Mouse (Mus musculus) adrenal gland (tissue): ENCODE measurements around the gene 1810037I17Rik.

Experiments used
- intact Hi-C: fragments of 180-260 bp; cut with DNase I; formaldehyde crosslinking; loops from one replicate; pipeline ENCODE4 v1.15.1; 2025
- long read RNA-seq, 2 experiments: library from polyadenylated mRNA; unstranded; transcript quantifications; one replicate each; pipeline ENCODE4 v2.0.0; 2020; ENCODE audit warnings: borderline replicate concordance in 1 of 2; ENCODE audit not compliant: insufficient replicate concordance in 1 of 2

1810037I17Rik gene
- long read RNA-seq, experiment 1, transcript 1810037I17Rik-201 (2 exons, 1,160 nt), result major isoform, 74 of 74 reads
- long read RNA-seq, experiment 1, partial matches to known transcripts, result 0 of 74 reads
- long read RNA-seq, experiment 1, other reads (novel, unspliced or antisense), result 0 of 74 reads
- long read RNA-seq, experiment 2, transcript 1810037I17Rik-201 (2 exons, 1,160 nt), result major isoform, 75 of 75 reads
- long read RNA-seq, experiment 2, partial matches to known transcripts, result 0 of 75 reads
- long read RNA-seq, experiment 2, other reads (novel, unspliced or antisense), result 0 of 75 reads

DNA sequence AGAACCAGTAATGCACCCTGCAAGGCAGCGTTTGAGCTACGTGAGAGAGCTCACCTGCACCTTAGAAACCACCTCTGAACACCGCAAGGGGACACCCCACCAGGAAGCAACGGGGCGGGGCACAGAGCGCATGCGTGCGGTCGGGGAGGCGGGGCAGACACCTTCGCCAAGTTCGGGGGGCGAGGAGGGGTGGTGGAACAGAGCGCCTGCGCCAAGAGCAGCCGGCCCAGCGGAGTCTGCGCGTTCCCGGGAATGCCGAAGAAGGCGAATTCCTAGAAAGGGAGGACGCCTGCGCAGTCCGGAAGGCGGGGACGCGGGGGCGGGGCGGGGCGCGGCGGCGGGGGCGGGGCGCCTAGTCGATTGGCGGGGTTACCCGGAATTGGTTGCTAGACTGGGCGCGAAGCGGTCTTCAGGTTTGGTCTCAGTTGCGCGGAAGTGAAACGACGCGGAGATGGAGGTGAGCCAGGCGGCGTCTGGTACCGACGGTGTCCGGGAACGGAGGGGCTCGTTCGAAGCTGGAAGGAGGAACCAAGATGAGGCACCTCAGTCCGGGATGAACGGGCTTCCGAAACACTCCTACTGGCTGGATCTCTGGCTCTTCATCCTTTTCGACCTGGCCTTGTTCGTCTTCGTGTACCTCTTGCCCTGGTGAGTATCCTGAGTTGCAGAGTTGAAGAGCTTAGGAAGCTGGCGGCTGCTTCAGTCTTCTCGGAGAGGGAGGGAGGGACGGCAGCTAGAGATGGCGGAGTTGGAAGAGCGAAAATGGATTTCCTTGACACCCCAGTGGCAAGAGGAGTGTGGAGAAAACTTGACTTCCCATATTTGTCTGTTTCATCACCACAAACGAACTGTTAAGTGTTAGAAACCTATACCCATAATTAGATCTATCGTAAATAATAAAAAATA, at the start of gene 1810037I17Rik:
TSS of gene 1810037I17Rik (plus strand) at position 195 of the 906 bp plus-strand sequence.
- intact Hi-C loops, result no loop called here

DNA sequence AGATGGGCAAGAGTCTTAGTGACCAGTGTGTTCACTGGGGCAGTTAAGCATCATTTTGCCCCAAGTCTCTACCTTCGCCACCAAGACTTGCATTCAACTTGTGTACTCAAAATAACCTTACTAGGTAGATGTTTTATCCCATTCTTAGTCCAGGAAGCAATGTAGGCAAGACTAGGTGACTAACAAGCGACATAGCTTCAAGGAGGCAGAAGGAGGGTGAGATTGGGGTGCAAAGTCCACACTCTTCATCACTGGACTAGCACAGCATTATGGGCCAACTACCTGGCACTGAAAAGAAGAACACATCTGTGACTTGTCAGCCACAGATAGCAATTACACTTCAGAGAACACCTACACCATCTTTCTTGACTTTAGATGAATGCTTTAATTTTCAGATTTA, 47.1 kb upstream of the 1810037I17Rik start:
- intact Hi-C loops, result no loop called here

DNA sequence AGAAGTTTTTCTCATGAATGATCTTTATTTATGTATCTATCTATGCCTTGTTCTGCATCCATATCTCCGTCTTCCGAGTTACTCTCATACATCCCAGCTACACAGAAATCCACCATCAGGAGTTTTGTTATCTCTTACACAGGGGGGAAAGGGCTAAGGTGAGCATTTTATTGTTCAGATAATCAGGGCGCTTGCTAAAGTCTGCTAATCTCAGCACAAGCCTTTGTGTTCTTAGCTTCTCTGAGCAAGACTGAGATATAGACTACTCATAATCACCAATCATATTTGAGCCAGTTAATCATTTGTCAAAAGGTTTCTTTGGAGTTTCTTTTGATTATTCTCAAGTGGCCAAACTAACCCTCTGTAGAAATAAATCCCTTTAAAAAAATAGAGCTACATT, 46.5 kb upstream of the 1810037I17Rik start:
- intact Hi-C loops, result no loop called here

DNA sequence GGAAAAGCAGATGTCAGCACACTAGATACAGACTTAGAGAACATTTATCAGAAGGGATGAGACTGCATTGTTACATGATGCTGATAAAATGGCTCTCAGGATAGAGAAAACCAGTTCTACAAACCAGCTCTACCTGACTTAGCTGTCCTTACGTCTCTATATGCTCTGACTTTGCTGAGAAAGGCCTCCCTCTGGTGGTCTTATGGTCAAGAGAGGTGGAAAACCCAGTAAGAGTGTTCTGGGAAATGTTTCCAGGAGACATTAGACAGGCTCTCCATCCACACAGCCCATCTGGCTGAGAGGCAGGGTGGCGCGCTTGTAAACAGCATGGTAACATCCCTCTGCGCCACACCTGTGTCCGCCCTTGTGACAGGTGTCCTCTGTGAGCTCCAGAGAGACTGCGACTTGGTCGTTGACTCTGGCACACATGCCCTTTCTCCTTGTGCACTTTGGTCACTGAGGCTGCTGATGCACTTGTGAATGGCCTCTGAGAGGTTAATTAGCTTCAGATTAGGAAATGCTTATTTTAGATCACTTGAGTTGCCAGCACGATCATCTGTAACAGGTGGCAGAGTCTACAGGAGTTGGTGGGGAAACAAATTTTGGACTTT, 45.2 kb upstream of the 1810037I17Rik start:
- intact Hi-C loops, result no loop called here

DNA sequence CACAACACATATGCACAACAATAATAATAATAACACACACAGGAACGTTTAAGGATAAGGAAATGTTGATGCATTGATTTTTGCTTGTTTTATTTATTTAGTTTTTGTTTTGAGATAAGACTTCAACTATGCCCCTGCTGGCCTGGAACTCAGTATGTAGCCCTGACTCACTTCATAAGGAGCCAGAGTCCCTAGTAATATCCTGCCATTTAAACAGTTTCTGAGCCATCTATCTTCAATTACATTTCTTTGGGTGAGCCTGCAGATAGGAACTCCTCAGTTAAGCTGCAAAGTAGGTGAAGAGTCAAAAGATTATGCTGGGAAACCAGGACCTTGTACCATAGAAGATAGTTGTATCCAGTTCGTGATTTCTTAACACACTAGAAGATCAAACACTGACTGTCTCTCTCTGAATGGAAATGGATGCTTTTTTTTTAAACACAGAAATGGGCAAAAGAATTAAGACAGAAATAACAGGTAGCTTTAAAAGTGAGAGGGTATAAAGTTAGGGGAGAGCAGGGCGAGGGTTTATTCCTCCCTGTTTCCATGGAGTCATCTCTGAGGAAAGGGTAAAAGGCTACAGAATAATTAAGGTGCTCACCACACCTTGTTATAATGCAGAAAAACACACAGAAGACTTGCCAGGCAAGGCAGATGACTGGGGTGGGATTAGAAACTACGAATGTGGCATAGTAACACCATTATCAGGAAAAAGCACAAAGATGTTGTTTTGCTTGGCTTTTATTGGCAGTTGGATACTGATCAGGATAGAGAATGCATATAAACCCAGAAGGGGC, 36.3 kb upstream of the 1810037I17Rik start:
- intact Hi-C loops, result no loop called here

DNA sequence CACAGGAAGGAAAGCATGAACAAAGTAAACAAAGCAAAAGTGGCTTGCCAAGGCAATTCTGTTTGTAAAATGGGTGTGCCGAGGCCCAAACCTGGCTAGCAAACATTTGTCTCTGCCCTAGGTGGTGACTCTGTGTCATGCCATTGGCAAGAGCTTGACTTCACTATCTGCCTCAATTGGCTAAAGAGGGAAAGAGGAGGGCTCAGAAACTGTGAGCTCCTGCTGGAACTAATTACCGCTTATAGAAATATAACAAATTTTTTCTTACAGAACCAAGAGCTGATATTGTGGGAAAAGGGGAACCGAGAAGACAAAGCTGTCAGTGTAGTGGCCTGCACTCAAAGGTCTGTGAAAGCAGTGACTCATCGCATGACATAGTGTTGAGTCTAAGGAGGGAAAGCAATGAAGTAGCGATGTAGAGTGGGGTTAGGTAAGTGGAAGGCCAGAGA, 35.6 kb upstream of the 1810037I17Rik start:
- intact Hi-C loops, result no loop called here

DNA sequence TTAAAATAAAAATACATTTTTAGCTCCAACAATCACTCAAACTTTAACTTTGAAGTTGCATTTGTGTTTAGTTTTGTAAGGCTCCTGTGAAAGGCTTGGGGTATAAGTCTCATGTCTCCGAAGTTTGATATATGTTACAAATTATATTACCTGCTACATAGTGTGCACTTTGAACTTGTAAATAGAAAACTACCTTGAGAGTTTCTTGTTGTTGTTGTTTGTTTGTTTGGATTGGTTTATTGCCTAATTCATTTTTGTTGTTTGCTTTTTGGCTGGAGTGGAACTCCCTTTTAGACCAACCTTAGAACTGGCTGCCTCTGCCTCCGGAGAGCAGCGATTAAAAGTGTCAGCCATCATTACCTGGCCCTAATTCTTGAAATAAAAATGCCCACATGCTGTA, 29.2 kb upstream of the 1810037I17Rik start, which contains the start of gene Fabp2:
TSS of gene Fabp2 (plus strand) at position 301 of the 400 bp plus-strand sequence.
- intact Hi-C loops, result no loop called here

DNA sequence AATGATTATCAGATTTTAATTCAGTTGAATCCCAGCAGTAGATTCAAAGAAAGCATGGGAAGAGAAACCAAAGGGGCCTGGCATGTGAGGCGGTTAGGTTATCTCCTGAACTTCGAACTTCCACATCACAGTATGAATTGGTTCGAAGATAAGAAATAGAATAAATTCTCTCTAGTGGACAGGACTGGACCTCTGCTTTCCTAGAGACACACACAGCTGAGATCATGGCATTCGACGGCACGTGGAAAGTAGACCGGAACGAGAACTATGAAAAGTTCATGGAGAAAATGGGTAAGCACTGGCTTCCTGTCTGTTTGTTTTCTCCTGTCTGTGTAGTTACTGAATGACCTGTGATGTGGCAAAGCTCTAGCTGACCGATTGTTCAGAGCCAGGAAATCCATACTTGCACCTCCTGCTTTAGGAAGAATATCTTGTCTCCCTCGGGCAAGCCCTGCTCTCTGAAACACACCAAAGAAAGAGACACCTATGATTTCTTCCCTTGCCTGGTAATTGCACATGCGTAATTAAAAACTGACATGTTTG, 28.7 kb upstream of the 1810037I17Rik start:
- intact Hi-C loops, result no loop called here

DNA sequence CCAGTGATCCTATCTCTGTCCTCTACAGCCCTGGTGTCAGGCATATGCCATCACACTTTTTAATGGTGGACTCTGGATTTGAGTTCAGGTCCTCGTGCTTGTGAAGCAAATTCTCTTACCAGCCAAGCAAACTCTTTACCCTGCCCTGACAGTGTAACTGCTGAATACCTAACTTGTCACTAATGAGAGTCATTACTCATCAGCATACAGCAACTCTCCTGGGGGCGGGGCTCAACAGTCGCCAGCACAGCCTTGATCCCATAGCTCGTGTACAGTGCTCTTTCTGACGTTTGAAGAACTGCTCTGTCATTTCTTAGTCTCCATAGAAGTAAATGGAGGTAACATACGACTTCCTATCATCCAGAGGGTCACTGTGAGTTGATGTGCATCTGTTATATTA, 25.7 kb upstream of the 1810037I17Rik start:
- intact Hi-C loops, result no loop called here

DNA sequence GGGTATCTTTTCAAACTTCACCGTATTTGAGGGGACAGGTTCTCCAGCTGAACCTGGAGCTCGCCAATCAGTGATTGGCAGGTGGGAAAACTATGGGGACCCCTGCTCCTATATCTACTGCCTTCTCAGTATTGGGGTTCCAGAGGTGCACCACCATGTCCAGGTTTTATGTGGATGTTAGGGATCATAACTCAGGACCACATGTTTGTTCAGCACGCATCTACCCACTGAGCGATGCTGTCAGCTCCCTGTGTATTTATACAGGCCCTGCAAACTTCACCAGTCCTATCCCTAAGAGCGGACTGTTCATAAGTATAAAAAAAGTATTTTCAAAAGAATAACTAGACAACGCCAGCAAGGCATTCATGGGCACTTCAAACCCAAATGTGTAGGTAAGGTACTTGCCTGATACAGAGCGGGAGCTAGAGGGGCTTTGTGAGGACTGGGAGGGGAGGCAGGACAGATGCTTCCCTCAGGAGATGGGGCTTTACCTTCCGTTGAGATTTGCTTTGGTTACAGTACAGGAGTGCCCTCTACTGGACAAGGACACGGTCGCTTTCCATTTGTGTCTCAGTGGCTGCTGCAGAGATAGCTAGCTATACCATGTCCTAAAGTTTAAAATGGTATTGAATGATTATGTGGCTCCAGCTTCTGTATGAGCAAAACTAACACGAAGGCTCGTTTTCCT, 20.1 kb upstream of the 1810037I17Rik start:
- intact Hi-C loops, result loop anchor here (5.0 kb wide), 1 partner anchor 257 kb away; no protein-coding TSS in a partner anchor

DNA sequence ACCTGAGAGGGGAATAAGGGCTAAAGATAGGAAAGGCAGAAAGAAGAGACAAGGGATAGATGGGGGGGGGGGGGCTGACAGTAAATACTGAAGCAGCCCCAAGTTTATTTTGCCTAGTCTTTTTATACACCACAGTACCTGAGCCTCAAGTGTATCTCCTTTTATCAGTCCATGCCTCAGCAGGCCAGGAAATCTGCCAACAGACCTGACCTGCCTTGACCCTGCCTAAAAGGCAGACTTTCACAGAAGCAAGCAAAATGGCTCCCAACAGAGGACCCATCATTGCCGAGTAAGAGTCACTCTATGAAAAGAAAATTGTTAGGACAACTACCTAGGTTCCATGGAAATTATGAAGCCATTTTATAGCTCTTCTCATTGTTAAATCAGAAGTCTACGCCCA, 16.2 kb upstream of the 1810037I17Rik start:
- intact Hi-C loops, result no loop called here

DNA sequence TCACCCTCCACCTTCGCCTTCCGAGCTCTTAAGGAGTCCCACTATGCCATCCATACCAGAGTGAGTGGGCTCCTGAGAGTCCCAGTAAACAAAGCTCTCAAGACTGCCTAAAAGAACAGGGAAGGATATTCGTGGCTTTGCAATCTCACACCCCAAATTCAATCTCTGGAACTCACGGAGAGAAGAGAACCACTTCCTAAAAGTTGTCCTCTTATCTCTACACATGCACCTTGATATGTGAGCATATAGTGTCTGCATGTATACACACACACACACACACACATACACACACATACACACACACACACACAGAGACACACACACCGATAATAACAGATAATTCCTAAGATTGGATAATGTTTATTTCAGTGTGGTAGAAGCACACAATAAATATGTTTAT, 8.5 kb upstream of the 1810037I17Rik start:
- intact Hi-C loops, result no loop called here

DNA sequence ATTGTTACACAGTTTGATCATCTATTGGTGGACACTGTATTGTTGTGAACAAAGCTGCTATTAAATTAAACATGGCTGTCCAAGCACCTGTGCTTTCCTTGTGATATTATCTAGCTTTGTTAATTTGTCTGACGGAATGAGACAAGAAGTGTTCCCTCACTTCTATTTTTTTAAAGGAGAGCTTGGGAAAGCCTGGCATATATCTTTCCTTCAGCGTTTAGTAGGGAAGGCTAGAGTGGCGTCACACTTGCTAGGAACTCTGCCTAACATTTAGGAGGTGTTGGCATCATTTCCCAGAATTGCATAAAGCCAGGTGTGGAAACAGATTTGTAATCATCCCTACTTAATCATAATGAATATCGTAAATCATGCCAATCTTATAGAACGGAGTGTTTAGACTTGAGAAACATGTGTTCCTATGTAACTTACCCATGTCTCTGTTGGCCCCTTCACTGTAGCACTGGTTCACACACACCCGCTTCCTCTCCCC, 7.8 kb upstream of the 1810037I17Rik start:
- intact Hi-C loops, result no loop called here

DNA sequence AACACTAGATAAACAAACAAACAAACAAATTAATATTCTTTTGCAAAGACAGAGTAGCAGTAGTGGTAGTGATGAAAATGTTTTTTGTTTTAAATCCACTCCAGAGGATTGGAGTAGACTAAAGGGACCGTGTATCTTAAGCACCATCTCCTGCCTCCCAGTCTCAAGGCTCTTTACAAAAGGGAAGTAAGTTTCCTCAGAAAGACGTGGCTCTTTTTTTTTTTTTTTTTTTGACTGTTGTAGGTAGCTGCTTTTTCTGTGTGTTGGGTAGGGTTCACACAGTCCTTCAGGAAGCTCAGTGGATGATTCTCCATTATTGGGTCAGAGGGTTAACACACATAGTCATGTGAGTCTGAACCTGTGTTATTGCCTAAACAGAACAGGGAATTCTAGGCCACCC, 5.3 kb upstream of the 1810037I17Rik start:
- intact Hi-C loops, result no loop called here

DNA sequence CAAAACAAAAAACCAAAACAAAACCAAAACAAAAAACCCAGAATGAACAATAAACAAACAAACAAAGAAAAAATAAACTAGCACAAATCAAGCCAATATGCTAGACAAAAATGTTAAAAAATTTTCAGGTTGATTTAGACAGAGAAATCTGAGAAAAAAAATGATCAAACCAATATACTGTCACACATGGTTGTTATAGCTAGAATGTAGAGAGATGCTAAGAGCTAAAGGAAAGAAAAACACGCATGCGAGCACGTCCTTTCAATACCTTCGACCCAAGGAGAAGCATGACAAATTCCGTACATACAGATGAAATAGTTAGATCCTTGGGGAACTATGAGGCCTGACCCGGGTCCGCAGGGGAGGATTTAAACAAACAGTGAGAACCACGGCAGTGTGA, 4.7 kb upstream of the 1810037I17Rik start, which contains the start of gene Gm10959:
TSS of gene Gm10959 (minus strand) at position 101 of the 400 bp plus-strand sequence.
- intact Hi-C loops, result no loop called here

DNA sequence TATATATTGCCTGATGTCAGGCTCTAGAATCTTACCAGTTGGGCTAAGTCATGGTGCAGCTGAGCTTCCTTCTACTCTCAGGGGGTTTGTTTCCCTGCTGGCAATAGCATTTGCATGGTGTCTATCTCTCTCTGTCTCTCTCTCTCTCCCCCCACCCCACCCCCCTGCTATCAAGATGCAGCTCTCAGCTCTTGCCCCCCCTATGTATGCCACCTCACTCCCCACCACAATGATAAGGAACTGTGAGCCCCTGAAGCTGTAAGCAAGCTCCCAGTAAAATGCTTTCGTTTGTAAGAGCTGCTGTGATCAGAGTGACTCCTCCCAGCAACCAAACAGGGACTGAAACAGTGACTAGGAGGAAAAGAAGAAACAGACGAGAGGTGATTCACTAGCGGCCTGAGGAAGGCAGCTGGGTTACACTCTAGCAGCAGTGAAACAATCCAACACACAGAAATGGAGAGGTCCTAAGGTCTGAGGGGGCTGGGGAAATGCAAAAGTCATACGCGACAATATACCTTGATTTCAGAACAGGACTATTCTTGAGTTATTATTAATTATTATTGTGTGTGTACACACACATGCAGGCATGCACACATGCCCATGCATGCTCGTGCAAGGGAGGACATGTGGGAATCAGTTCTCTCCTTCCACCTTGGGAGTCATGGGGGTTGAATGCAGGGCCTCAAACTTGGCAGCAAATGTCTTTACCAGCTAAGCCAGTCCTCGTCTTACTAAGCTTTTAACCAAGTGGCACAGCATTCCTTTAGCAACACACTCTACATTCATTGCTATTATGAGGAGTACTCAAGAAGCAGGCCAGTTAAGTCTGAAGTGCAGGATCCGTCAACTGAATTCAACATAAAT, 3.2 kb upstream of the 1810037I17Rik start:
- intact Hi-C loops, result no loop called here

DNA sequence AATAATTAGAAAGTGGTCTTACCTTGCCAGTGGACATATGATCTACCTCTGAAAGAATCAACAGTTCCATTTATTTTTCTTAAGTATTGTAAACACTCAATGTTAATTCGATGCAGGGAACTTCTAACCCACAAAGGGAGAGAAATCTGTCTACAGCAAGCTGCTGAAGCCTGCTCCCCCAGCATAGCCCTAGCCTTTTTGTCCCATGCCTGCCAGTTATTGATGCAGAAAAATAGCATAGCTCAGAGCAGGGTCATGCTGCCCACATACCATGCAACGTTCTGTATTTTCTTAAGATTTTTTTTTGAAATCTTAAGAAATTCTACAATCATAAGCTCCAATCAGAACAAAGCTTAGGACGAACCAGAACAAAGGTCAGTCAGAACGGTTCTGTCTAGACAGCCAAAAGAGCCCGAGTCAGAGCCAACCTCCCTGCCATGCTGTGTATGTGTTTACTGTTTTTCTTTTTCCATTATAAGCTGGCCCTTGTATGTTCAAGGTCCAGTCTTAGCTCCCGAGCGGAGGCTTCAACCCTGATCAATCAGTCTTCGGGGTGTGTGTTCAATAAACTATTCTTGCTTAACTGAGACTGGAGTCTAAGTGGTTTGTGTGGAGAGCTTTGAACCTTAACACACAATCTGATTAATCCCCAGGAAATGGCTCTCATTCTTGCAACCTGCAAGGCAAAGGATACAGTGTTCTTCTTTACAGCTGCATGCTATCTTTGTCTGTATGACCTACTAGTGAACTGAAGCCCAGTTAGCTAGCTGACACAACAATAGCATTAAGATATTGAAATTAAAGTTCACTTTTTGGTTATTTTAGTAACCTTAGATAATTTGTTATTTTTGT, 2.1 kb upstream of the 1810037I17Rik start:
- intact Hi-C loops, result no loop called here

DNA sequence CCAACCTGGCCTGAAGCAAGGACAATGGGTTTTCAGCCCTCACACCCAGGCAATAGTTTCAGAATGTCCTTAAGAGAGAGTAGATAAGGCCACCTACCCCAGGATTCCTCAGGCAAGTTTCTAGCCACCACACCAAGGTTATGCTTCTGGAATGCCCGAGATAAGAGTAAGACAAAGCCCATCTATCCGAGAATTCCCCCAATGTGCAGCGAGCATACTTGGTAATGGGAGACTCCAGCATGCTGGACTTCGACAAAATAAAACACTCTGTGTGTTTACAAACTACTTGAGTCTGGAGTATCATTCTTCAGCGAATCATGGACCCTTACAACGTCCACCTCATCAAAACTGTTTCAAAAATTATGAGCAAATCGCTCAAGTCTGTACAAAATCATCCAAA, 856 bp upstream of the 1810037I17Rik start:
- intact Hi-C loops, result no loop called here
